ENCODE assay signal across 8 mouse cellular contexts in genomic region chr10:42679586-42679985, GRCm38 (mm10).
A peak's percentile ranks its signal among the peaks of the same experiment; 100 is the strongest.
DNase-seq lines count a peak whose midpoint lies in the region; ATAC-seq lines count a peak whose summit lies in the region.

No protein-coding gene starts in this region.

- H3K27ac ChIP-seq in kidney, embryonic 14.5 days (ENCODE audit: low read depth, low read length): no peak overlapping the region

- H3K9me3 ChIP-seq in kidney, embryonic 14.5 days (ENCODE audit: control insufficient read depth, low read length): no peaks in the 10 kb centered on the region
- peaks cover 9% of the 10 kb centered on the region for H3K9me3 ChIP-seq in megakaryocyte, embryonic 14.5 days

- H3K4me3 ChIP-seq in kidney, embryonic 14.5 days (ENCODE audit: low read length): peak overlapping the region; percentile 86
- H3K4me3 ChIP-seq in megakaryocyte, embryonic 14.5 days (replicated peaks): peak overlapping the region; percentile 99

- 10% methylated on average over 10 of the region's 10 CpGs for WGBS in kidney, embryonic 14.5 days

- DNase-seq in kidney, adult 11 months: no peak
- DNase-seq in Muller cell, postnatal 12 days (ENCODE audit: inconsistent ontology term): peak; percentile 37
- DNase-seq in heart, postnatal 10 days: peak; percentile 7 to 16
- DNase-seq in adrenal gland, postnatal 14 days: no peak
- no peak for DNase-seq in frontal cortex, postnatal 14 days (ENCODE audit: low spot score in 2 of 2)
- no peak for DNase-seq in urinary bladder, postnatal 14 days (ENCODE audit: low spot score)

- no peaks in the 10 kb centered on the region for H3K4me1 ChIP-seq in kidney, embryonic 14.5 days (ENCODE audit: control insufficient read depth, insufficient read depth, low read length)
- H3K4me1 ChIP-seq in megakaryocyte, embryonic 14.5 days: peaks cover 39% of the 10 kb centered on the region

- H3K27me3 ChIP-seq in kidney, embryonic 14.5 days (ENCODE audit: control insufficient read depth, insufficient read depth, low read length): peaks cover 3% of the 10 kb centered on the region; the same call in 1 of the 2 replicates
- no peaks in the 10 kb centered on the region for H3K27me3 ChIP-seq in megakaryocyte, embryonic 14.5 days (replicated peaks)

- ATAC-seq in kidney, embryonic 14.5 days (ENCODE audit: low FRiP score, low TSS enrichment): no peak

- peak overlapping the region; percentile 89 for H3K4me2 ChIP-seq in kidney, embryonic 14.5 days (replicated peaks; ENCODE audit: low read depth, low read length)

- intact Hi-C loops in heart, postnatal 10 days (cut with DNase I): no loop called here

- H3K36me3 ChIP-seq in kidney, embryonic 14.5 days (ENCODE audit: control insufficient read depth, insufficient read depth, low read length): no peaks in the 10 kb centered on the region
- peaks cover 33% of the 10 kb centered on the region for H3K36me3 ChIP-seq in megakaryocyte, embryonic 14.5 days (replicated peaks; ENCODE audit: low read length)

- peak overlapping the region; percentile 75; the same call in 1 of the 2 replicates for H3K9ac ChIP-seq in kidney, embryonic 14.5 days (ENCODE audit: low read depth, low read length)

Comparison
In these comparisons a context has a peak if more than half of its experiments do, and no peak if none do; other contexts are left out.
1. DNase-seq: peak in Muller cell, postnatal 12 days (single experiment) and heart, postnatal 10 days (2 of 2); none in kidney, adult 11 months (single experiment), adrenal gland, postnatal 14 days (single experiment), frontal cortex, postnatal 14 days (0 of 2) and urinary bladder, postnatal 14 days (single experiment).